Mouse (Mus musculus): ENCODE results near the gene Jup.

Gene Jup

GRCm38 (mm10) chr11:100406995-100407705 is 9.6 kb upstream of the Jup start:
- DNase-seq = no peak

GRCm38 (mm10) chr11:100406273-100406672 is 8.7 kb upstream of the Jup start:
- no peak for DNase-seq

- no peak for DNase-seq
Observed at GRCm38 (mm10) chr11:100404456-100405074, 7.0 kb upstream of the Jup start.

- DNase-seq = no peak
Observed at GRCm38 (mm10) chr11:100403445-100404134, 6.0 kb upstream of the Jup start.

GRCm38 (mm10) chr11:100402682-100403081 is 5.1 kb upstream of the Jup start:
- peak; percentile 56 for DNase-seq

GRCm38 (mm10) chr11:100402240-100402639 is 4.7 kb upstream of the Jup start:
- DNase-seq = no peak

- DNase-seq = no peak
Observed at GRCm38 (mm10) chr11:100400842-100401241, 3.3 kb upstream of the Jup start.

- DNase-seq = no peak
Observed at GRCm38 (mm10) chr11:100399727-100400538, 2.4 kb upstream of the Jup start.

GRCm38 (mm10) chr11:100399320-100399719 is 1.8 kb upstream of the Jup start:
- DNase-seq = peak; percentile 77

- no peak for DNase-seq
Observed at GRCm38 (mm10) chr11:100398517-100398916, 954 bp upstream of the Jup start.

GRCm38 (mm10) chr11:100396886-100397599 is 520 bp downstream of the Jup start:
- peak; percentile 63 for DNase-seq

GRCm38 (mm10) chr11:100395861-100396631 is 1.5 kb downstream of the Jup start:
- peak; percentile 75 for DNase-seq

GRCm38 (mm10) chr11:100395200-100395599 is 2.4 kb downstream of the Jup start:
- DNase-seq = peak; percentile 86

GRCm38 (mm10) chr11:100394353-100395074 is 3.0 kb downstream of the Jup start:
- DNase-seq = no peak

- DNase-seq = no peak
Observed at GRCm38 (mm10) chr11:100393733-100394132, 3.8 kb downstream of the Jup start.

GRCm38 (mm10) chr11:100392958-100393357 is 4.6 kb downstream of the Jup start:
- DNase-seq = no peak

- no peak for DNase-seq
Observed at GRCm38 (mm10) chr11:100391884-100392345, 5.6 kb downstream of the Jup start.

GRCm38 (mm10) chr11:100391081-100391883 is 6.3 kb downstream of the Jup start:
- DNase-seq = peak; percentile 94

- DNase-seq = peak; percentile 91
Observed at GRCm38 (mm10) chr11:100389931-100390445, 7.6 kb downstream of the Jup start.

- peak; percentile 85 for DNase-seq
Observed at GRCm38 (mm10) chr11:100388588-100388987, 9.0 kb downstream of the Jup start.

All from lung, postnatal 10 days (tissue).